Mouse (Mus musculus) cerebellum, postnatal 10 days (tissue): ENCODE measurements around the gene Cysrt1.

Experiments used
- DNase-seq, 2 experiments: peaks; one replicate each; pipeline ENCODE4 v3.0.0; 2021; ENCODE audit warnings: mixed read lengths in 2 of 2

The Cysrt1 gene

DNA sequence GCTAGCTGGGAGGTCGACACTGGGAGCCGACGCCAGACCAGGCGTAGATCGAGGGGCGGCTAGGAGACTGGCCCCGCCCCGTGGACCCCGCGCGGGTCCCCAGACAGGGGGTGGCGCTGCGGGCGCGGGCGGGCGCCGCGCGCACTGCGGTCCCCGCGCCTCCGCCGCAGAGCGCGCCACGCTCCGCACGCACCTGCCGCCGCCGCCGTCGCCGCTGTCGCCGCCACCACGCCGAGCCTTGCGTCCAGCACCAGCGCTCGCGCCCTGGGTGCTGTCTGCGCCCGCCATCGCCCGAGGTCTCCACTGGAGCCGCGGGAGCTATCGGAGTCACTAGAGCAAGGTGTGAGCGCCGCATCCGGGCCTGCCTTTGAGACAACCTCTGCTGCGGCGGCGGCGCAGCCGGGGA, at the start of gene Cysrt1, which contains the start of gene Rnf208:
TSS of gene Cysrt1 (minus strand) at position 352 of the 406 bp plus-strand sequence.
TSS of gene Rnf208 (plus strand) at position 155 of the 406 bp plus-strand sequence.
- peak; percentile 63 for DNase-seq

DNA sequence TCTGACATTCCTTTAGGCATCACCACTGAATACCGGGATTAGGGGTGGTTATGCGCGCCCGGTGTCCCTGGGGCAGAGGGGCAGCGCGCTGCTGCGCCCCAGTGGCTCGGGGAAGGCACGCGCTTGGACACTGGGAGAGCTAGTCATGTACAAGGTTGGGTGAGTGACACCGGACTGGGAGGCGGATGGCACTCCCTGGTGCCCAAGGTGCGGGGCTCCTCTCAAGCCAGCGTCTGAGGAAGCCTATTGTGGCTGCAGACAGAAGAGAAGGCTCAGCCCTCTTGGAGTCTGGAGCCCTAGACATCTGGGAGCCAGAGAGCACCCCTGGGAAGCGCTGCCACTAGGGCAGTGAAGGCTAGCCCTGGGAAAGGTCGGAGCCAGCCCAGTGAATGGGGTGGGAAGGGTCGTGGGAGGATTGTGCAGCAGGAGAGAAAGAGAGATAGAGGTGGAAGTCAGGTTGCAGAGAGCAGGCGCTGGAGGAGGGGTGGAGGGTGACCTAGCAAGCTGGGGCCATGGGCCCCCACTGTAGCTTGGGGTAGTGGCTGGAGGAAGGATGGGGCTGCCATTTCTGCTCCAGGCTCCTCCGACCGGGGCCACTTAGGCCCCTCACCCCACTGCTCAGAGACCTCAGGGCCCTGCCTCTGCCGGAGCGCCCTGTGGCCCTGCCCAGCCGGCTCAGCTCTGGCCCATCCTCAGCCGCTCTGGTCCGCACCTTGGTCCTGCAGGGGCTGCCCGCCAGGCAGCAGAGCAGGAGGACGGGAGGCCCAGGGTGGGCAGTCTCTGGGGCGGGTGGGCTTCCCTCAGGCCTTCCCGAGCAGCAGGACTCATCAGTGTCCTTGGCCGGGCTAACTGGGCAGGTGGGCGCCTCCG, 49.2 kb upstream of the Cysrt1 start:
- peak; percentile 47 to 59 for DNase-seq

- DNase-seq: peak; percentile 86 to 87
These were observed 48.5 kb upstream of the Cysrt1 start for GRCm38 (mm10) chr2:25290816-25291130.

GRCm38 (mm10) chr2:25290101-25290815, 48.0 kb upstream of the Cysrt1 start:
- DNase-seq: peak; percentile 77 to 79

DNA sequence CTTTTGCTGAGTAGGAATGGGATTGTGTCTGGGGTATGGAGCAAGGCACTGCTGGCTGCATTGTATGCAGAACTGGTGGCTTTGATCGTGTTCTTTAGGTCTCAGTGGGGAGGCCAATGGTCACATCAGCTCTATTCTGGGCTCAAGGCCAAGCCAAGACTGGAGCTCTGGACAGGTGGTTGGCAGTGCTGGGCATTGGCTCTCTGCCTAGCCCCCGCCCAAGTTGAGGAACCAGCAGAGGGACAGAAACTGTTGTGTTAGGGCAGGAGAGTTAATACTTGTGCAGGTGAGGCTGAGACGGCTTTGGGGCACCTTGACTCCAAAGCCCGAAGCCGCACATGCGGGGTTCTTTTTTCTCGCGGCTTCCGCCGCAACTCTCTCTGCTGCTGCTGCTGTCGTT, 47.4 kb upstream of the Cysrt1 start, which contains the start of gene Lrrc26:
TSS of gene Lrrc26 (plus strand) at position 265 of the 400 bp plus-strand sequence.
- peak; percentile 89 to 91 for DNase-seq

GRCm38 (mm10) chr2:25288734-25289345, 46.6 kb upstream of the Cysrt1 start:
- peak; percentile 40 to 43 for DNase-seq

DNA sequence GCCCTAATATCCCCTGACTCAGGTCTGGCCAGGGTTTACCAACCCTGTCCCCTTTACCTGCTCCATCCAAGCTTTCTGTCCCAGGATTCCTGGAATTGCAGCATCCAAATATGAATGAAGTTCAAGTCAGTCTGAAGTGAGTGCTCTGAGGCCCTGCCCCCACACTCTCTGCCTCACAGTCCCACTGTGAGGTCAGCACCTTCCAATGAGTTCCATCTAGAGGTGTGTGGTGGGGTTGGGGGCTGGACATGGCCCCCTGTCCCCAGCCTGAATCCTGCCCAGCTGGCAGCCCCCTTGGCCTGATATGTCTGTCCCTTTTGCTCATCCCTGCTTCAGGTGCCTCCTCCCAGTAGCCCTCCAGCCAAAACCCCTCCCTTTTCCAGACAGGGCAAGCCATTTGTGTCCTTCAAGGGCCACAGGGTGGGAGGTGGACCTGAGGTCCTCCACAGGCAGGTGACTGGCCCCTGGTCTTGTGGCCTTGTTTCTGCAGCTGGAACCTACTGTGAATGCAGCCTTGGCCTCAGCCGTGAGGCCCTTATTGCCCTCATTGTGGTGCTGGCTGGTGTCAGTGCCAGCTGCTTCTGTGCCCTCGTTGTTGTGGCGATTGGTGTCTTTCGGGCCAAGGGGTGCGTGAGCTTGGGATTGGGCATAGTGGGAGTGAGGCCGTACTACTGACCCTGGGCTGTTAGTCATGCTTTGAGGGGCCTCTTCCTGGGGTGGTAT, 45.8 kb upstream of the Cysrt1 start, which contains the start of gene Tmem210:
TSS of gene Tmem210 (plus strand) at position 219 of the 723 bp plus-strand sequence.
- DNase-seq: peak; percentile 46 to 49

DNA sequence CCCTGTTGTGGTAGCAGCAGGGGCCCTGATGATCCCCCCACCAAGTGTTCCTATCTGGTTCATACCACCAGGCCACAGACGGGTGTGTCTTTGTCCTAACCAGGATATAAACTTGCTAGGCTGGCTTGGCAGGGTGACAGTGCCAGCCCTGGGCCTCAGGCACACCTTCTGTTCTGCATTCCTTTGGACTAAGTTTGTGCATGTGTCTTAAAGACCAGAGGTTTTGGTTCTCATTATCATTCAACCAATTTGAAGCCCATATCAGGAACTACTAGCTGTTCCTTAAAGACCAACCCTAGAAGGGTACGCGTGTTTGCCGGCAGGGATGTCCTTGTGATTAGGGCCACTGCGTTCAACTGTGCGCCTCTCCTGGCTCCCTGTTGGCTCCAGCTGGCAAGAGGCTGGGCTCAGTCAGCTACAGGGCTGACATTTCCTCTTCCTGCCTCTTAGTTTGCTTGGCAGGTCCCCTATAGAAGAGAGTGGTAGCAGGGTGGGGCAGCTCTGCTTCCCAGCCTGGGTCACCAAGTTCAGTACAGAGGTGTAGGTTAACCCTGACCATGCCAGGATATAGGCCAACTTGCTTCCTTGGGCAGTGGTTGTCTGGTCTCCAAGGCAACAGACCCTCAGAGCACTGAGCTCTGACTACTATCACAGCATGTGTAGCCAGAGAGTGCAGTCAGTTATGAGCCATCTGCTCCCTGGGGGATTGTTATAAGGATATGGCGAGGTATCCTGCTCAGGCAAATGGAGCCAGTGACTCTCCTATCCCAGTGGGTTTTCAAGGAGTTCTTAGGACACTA, 44.8 kb upstream of the Cysrt1 start:
- DNase-seq: peak; percentile 66 to 69

DNA sequence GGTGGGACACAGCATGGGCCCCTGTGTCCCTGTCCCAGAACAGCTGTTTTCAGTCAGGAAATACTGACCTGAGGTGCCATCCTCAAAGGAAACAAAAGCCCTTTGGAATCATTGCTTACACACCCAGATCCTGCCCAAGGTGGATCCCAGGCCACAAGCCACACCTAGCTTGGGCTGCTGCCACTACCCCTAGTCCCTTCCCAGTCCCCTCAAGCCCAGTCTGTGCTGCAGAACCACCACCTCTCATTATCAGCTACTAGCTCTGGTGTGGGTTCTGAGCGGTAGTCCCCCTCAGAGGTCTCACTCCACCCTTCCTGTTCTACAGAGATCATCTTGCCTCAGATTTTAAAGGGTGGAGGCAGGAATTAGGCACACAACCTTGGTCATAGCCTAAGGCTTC, 44.1 kb upstream of the Cysrt1 start:
- peak; percentile 46 to 48 for DNase-seq

DNA sequence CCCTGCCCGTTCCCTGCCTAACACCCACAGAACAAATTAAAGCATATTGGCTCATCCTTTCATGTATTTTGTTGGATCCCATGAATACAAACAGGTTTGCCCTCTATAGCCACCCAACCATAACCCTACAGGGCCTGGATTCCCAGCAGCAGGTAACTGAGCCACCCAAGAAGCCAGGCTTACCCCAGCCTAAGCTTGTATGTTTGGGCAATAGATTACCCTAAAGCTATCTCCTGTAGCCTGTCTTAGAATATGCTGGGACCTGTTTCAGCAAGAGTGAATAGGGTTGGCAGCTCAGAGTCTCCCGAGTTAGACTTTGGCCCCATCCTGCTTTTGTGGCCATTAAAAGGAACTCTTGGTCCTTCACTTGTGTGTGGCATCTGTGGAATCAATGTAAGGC, 43.3 kb upstream of the Cysrt1 start:
- peak in 1 of 2 experiments; percentile 24 for DNase-seq

DNA sequence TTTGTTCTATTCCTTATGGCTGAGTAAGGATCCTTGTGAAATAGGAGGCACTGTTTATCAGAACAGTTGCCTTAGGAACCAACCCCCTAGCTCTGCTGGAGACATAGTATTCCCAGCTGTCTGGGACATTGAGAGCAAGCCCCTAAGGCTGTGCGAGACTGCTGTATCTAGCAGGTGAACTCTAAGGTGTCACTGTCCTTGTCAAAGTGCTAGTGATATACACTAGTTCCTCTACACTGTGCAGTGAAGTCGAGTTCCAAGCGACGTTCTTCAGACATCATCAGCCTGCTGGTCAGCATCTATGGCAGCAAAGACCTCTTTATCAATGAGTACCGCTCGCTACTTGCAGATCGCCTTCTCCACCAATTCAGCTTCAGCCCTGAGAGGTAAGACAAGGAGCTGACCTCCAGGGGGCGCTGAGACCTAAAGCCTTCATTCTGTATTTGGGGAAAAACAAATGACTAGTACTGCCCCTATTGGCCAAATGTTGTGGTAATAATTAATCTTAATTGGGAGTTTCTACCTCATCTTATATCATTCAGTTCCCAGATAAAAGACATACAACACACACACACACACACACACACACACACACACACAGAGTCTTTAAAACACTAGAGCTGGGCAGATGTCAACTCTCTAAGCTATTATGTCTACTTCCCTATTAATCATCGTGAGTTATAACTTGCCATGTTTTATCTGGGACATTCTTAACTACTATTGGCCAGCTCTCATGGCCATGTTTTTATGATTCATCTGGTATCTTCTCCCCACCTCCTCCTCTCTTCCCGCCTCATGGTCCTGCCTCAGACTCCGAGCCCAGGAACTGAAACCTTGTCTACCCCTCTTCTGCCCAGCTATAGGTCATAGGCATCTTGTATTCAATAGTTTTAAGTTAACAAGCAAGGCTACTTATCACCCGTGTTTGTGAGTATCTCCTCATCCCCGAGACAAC, 37.0 kb upstream of the Cysrt1 start:
- peak; percentile 95 to 97 for DNase-seq

- DNase-seq: no peak
These were observed 30.8 kb upstream of the Cysrt1 start for GRCm38 (mm10) chr2:25273010-25273409.

DNA sequence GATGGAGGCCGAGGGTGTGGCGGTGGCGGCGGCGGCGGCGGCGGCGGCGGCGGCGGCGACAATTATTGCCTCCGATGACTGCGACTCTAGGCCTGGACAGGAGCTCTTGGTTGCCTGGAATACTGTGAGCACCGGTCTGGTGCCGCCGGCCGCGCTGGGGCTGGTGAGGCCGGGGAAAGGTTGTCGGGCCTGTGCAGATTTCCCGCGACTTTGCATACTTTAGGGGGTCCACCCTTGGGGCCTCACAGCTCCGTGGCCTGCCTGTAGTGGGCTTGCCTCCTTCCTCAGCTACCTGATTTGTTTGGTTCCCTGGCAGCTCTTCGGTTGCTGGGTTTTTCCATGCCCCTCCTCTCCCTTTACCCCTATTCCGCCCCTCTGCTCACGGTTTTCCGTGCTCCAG, 30.3 kb upstream of the Cysrt1 start:
- DNase-seq: no peak

GRCm38 (mm10) chr2:25271827-25272511, 29.7 kb upstream of the Cysrt1 start, which contains the start of the genes Ssna1 and Anapc2:
Ssna1 (minus strand) TSS chr2:25272438.
Anapc2 (plus strand) TSS chr2:25272478.
- peak; percentile 99 for DNase-seq

DNA sequence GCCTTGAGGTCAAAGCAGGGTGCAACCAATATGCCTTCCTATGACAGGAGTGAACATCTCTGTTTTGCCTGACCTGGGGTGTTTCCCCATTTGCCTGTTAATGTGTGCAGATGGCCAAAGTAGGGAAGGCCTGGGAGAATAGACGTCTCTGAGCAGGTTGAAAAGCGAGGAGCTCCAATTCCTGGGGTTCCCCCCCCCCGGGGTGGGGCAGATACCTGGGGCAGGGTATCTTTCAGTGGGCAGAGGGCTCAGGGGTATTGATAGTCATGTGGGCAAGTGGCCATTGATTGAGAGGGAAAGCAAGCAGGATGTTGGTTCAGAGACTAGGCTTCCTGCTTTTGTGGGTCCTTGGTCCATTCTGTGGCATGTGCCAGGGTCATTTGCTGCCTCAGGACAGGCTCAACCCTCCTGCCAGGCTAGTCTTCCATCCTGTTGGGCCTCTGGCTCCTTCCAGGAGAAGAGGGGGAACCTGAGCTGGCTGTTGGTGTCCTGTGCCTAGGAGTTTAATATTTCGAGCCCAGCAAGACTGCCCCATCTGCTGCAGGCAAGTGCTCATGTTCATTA, 25.6 kb upstream of the Cysrt1 start:
- DNase-seq: peak; percentile 63 to 68

GRCm38 (mm10) chr2:25267241-25267640, 25.0 kb upstream of the Cysrt1 start:
- peak; percentile 83 to 89 for DNase-seq

- peak; percentile 95 for DNase-seq
These were observed 24.5 kb upstream of the Cysrt1 start for GRCm38 (mm10) chr2:25266720-25267119.

GRCm38 (mm10) chr2:25265897-25266656, 23.8 kb upstream of the Cysrt1 start:
- peak; percentile 99 for DNase-seq
